Mouse (Mus musculus) kidney, postnatal 4 days (tissue): ENCODE measurements around the gene Fpr-rs4.
"Not testable (repeated sequence)": the region's sequence is repeated elsewhere in the genome, so short reads cannot be mapped to it uniquely, and the experiment has no call there.

Experiments
- DNase-seq, 2 experiments: peaks; one replicate each; pipeline ENCODE4 v3.0.0; 2021; ENCODE audit warnings: mixed read lengths in 2 of 2

The Fpr-rs4 gene

DNA sequence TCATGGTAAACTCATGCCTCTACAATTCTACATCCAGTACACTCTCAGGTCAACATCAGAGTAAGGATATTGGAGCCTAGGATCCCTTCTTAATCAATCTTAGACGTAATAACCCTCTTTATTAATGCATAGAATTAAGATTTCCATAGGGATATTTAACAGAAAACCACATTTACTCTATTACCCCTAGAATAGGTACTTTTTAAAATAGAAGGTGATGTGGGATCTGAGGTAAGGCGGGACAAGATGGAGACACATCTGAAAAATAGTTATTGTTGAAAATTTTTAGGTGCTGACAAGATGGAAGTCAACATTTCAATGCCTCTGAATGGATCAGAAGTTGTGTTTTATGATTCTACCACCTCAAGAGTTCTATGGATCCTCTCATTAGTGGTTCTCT lies at the start of gene Fpr-rs4:
TSS of gene Fpr-rs4 (plus strand) at position 301 of the 400 bp plus-strand sequence.
- DNase-seq: no peak

- DNase-seq: no peak
Observed at GRCm38 (mm10) chr17:17973443-17973842, 48.1 kb upstream of the Fpr-rs4 start.

GRCm38 (mm10) chr17:17981232-17981631 lies 40.3 kb upstream of the Fpr-rs4 start:
- not testable (repeated sequence) for DNase-seq

- no peak for DNase-seq
Observed at GRCm38 (mm10) chr17:18004752-18005151, 16.8 kb upstream of the Fpr-rs4 start.

- DNase-seq: no peak
Observed at GRCm38 (mm10) chr17:18049124-18049523, 27.6 kb downstream of the Fpr-rs4 start, which contains the start of gene Vmn2r124. Vmn2r124 (plus strand) TSS chr17:18049424.
